Mouse (Mus musculus): ENCODE measurements around the gene Spg7.

- TF ChIP-seq SMC3 (IDR thresholded peaks at IDR 0.05; ENCODE audit: low read depth, low read length) (peak; percentile 1; the same call in 1 of the 2 replicates), CTCF (IDR thresholded peaks at IDR 0.05 in 2 of 3, conservative IDR thresholded peaks at IDR 0.05 in 1 of 3; ENCODE audit: control insufficient read depth in 1 of 3, insufficient read depth in 1 of 3, low read depth in 2 of 3, low read length in 3 of 3, poor library complexity in 1 of 3, severe bottlenecking in 1 of 3) (no peak; a peak in 1 of 6 replicates), RCOR1 (IDR thresholded peaks at IDR 0.05; ENCODE audit: low read depth, low read length) (no peak), EP300 (IDR thresholded peaks at IDR 0.05; ENCODE audit: low read depth in 1 of 2, low read length in 2 of 2) (no peak), POLR2A (IDR thresholded peaks at IDR 0.05; ENCODE audit: control insufficient read depth in 1 of 2, insufficient read depth in 1 of 2, low read depth in 1 of 2, low read length in 2 of 2, poor library complexity in 1 of 2) (no peak), USF1 (IDR thresholded peaks at IDR 0.05; ENCODE audit: low read depth, low read length) (no peak), TBP (IDR thresholded peaks at IDR 0.05; ENCODE audit: low read depth, low read length) (no peak), POLR2AphosphoS2 (IDR thresholded peaks at IDR 0.05; ENCODE audit: low read length) (no peak), MYB (IDR thresholded peaks at IDR 0.05; ENCODE audit: low read depth, low read length) (no peak), JUND (IDR thresholded peaks at IDR 0.05; ENCODE audit: low read depth, low read length) (no peak)
These were observed 35.2 kb downstream of the Spg7 start for GRCm38 (mm10) chr8:123097786-123098584.

Measured in MEL (cell line).